Mouse (Mus musculus) heart, embryonic 15.5 days (tissue): Measurements from ENCODE around the gene Tes. TPM values are rescaled to one million over a fixed set of nuclear protein-coding genes. Genes with fewer than 3 reads are reported as not detected.

Experiments
- ATAC-seq: fragments of 200-750 bp; cut with Nextera tagmentation; replicated peaks from 2 replicates; pipeline ENCODE4 v1.8.0; 2017; ENCODE audit warnings: low read depth, moderate TSS enrichment; ENCODE audit not compliant: insufficient number of reproducible peaks, insufficient read depth, low FRiP score
- H3K27ac ChIP-seq: fragments of 300-500 bp; sonication (generic); 2 replicates; pipeline ENCODE4 v1.5.1; 2015; ENCODE audit warnings: mild to moderate bottlenecking, inconsistent platforms
- H3K27me3 ChIP-seq: fragments of 300-500 bp; sonication (generic); 2 replicates; pipeline ENCODE4 v1.6.1; 2015; ENCODE audit warnings: inconsistent platforms
- H3K36me3 ChIP-seq: fragments of 300-500 bp; sonication (generic); 2 replicates; pipeline ENCODE4 v1.6.1; 2015; ENCODE audit warnings: mild to moderate bottlenecking, inconsistent platforms
- H3K4me1 ChIP-seq: fragments of 300-500 bp; sonication (generic); replicated peaks from 2 replicates; pipeline ENCODE4 v1.6.1; 2015; ENCODE audit warnings: inconsistent platforms
- H3K4me2 ChIP-seq: fragments of 300-500 bp; sonication (generic); 2 replicates; pipeline ENCODE4 v1.6.1; 2015; ENCODE audit warnings: inconsistent platforms, mild to moderate bottlenecking, moderate library complexity
- H3K4me3 ChIP-seq: fragments of 300-500 bp; sonication (generic); 2 replicates; pipeline ENCODE4 v1.5.1; 2015; ENCODE audit warnings: mild to moderate bottlenecking, inconsistent platforms
- H3K9ac ChIP-seq: fragments of 300-500 bp; sonication (generic); 2 replicates; pipeline ENCODE4 v1.6.1; 2015; ENCODE audit warnings: mild to moderate bottlenecking, inconsistent platforms
- H3K9me3 ChIP-seq: fragments of 300-500 bp; sonication (generic); replicated peaks from 2 replicates; pipeline ENCODE4 v1.6.1; 2016; ENCODE audit warnings: inconsistent platforms
- WGBS: fragments of 180-500 bp; shearing (Covaris S2); methylation state at CpG from one replicate; pipeline ENCODE4 v1.1.7; 2015; ENCODE audit warnings: mixed read lengths; 5-methylcytosine and 5-hydroxymethylcytosine counted together
- polyA plus RNA-seq: library from polyadenylated mRNA; unstranded; fragments of >200 nt; fragmentation: Nextera tagmentation; extraction: Ambion mirVana; gene quantifications from 2 replicates; pipeline ENCODE4 v1.2.1, GENCODE M21; 2015

Gene Tes
- polyA plus RNA-seq, 1 experiment from 2014 or later, result 10.0 TPM

DNA sequence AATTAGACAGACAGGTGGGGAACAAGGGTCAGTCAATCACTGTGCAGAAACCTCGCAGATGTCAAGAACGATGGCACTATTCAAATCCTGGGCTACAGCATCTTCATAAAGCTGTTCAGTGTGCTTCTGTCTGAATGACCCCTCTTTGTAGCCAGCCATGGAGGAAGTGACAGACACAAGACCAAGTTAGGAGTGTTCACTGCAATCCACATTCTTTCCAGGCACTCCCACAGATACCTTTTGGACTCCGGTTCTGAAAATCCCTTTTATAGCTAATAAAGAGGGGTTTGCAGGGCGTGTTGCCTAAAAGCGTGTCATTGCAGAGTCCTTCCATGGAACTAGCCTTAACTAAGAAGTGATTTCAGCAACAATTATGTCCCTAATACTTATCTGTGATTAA is 14.9 kb downstream of the Tes start:
- Histone ChIP-seq H3K9ac (no peak overlapping the region), H3K4me3 (no peak overlapping the region), H3K27me3 (peaks cover 20% of the 10 kb centered on the region), H3K4me2 (no peak overlapping the region), H3K9me3 (no peaks in the 10 kb centered on the region), H3K36me3 (no peaks in the 10 kb centered on the region), H3K4me1 (peaks cover 3% of the 10 kb centered on the region), H3K27ac (no peak overlapping the region)
- WGBS, result 59% methylated on average over 5 of the region's 5 CpGs
- ATAC-seq, result no peak

DNA sequence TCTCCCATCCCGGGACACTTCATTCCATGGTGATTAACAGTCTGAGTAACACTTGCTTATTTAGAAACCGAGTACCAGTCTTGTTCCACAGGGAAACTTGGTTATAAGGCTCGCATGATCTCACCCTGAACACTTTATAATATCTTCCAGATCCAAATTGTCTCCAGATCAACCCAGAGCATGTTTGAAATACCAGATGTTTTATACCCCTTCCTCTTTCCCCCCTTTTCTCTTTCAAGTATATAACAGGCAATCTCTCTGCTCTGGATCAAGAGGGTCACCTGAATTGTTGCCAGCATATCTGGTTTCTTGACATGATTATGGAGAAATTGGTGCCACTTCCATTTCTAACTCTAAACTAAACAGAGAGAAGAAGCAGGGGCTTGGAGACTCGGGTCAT is 17.3 kb downstream of the Tes start:
- H3K4me3 ChIP-seq, result no peak overlapping the region
- H3K27ac ChIP-seq, result no peak overlapping the region
- no peaks in the 10 kb centered on the region for H3K9me3 ChIP-seq
- peaks cover 3% of the 10 kb centered on the region for H3K4me1 ChIP-seq
- no peaks in the 10 kb centered on the region for H3K36me3 ChIP-seq
- H3K27me3 ChIP-seq, result peaks cover 17% of the 10 kb centered on the region
- WGBS, result 69% methylated on average over 4 of the region's 4 CpGs
- no peak overlapping the region for H3K9ac ChIP-seq
- ATAC-seq, result no peak
- H3K4me2 ChIP-seq, result no peak overlapping the region

DNA sequence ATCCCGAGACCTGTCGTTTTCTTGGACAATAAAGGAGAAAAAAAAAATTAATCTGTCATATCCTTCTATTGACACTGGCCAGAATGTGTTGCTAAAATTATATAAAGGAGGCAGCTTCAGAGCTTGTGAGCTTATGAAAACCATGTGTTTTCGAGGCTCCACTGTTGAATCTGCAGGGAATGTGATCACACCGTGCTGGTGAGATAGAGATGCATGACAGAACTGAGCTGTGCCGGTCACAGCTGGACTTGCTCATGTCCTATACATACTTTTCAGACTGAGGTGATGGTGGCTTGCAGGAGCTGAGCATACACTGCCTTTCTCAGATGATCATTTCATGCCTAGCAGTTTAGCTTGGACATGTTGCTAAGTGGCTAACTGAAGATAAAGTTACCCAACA is 17.9 kb downstream of the Tes start:
- Histone ChIP-seq H3K36me3 (no peaks in the 10 kb centered on the region), H3K9ac (no peak overlapping the region), H3K4me3 (no peak overlapping the region), H3K27me3 (peaks cover 20% of the 10 kb centered on the region), H3K27ac (no peak overlapping the region), H3K4me2 (no peak overlapping the region), H3K9me3 (no peaks in the 10 kb centered on the region), H3K4me1 (peaks cover under 1% of the 10 kb centered on the region; the same call in 1 of the 2 replicates)
- ATAC-seq, result no peak
- 58% methylated on average over 5 of the region's 5 CpGs for WGBS

DNA sequence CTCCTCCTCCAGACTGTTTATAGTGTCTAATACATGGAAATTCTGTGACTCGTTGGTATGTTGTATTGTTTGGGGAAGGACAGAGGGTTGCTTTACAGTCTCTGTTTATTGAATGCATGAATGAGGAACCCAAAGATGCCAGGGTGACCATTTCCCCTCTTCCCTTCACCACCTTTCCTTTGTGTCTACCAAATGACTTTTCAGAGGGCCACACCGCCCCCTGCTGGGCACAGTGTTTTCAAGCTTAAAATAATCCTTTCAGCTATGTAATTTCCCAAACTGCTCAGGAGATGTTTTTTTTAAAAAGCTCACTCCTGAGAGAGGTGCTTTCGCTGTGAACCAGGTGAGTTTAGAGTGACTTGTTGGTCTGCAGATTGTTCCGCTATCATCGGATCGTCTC is 22.5 kb downstream of the Tes start:
- ATAC-seq, result no peak
- Histone ChIP-seq H3K4me2 (no peak overlapping the region), H3K4me1 (no peaks in the 10 kb centered on the region), H3K9me3 (no peaks in the 10 kb centered on the region), H3K27me3 (peaks cover 30% of the 10 kb centered on the region), H3K27ac (no peak overlapping the region), H3K4me3 (no peak overlapping the region), H3K36me3 (no peaks in the 10 kb centered on the region), H3K9ac (no peak overlapping the region)
- WGBS, result 61% methylated on average over 6 of the region's 6 CpGs

DNA sequence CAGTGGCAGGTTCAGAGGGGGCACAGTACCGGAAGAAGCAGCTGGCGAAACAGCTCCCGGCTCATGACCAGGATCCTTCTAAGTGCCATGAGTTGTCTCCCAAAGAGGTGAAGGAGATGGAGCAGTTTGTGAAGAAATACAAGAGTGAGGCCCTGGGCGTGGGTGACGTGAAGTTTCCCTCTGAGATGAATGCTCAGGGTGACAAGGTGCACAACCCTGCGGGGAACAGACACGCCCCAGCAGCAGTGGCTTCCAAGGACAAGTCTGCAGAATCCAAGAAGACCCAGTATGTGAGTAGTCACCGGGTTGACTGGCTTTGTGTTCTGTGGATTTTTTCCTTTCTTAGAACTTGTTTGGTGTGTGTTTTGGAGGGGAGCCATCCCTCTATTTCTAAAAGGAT is 32.4 kb downstream of the Tes start:
- no peaks in the 10 kb centered on the region for H3K4me1 ChIP-seq
- WGBS, result 88% methylated on average over 8 of the region's 8 CpGs
- ATAC-seq, result no peak
- no peaks in the 10 kb centered on the region for H3K36me3 ChIP-seq
- H3K4me2 ChIP-seq, result no peak overlapping the region
- peaks cover 5% of the 10 kb centered on the region; the same call in 1 of the 2 replicates for H3K27me3 ChIP-seq
- H3K4me3 ChIP-seq, result no peak overlapping the region
- no peak overlapping the region for H3K9ac ChIP-seq
- H3K9me3 ChIP-seq, result no peaks in the 10 kb centered on the region
- H3K27ac ChIP-seq, result no peak overlapping the region

DNA sequence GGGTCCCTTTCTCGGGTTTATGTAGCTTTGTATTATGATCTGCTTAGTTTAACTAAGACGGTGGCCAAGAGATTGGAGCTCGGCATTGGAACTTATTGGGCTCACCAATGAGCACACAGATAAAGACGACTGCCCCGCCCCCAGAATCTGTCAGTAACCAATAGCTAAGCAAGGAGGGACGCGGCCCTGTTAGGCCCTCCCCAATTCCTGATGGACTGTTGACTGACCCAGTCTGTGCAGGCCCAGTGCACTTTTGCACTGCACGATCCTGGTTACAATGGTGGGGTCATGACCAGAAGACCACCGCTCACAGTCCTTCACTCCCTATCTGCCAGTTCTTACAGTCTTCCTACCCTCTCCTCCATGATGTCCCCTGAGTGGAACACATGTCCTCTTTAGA is 33.6 kb downstream of the Tes start:
- 84% methylated on average over 9 of the region's 9 CpGs for WGBS
- H3K27ac ChIP-seq, result no peak overlapping the region
- no peak overlapping the region for H3K4me3 ChIP-seq
- no peak; the same call in 1 of the 2 replicates for ATAC-seq
- H3K9me3 ChIP-seq, result no peaks in the 10 kb centered on the region
- H3K4me2 ChIP-seq, result no peak overlapping the region
- H3K27me3 ChIP-seq, result peaks cover 5% of the 10 kb centered on the region; the same call in 1 of the 2 replicates
- no peaks in the 10 kb centered on the region for H3K4me1 ChIP-seq
- H3K36me3 ChIP-seq, result no peaks in the 10 kb centered on the region
- no peak overlapping the region for H3K9ac ChIP-seq

DNA sequence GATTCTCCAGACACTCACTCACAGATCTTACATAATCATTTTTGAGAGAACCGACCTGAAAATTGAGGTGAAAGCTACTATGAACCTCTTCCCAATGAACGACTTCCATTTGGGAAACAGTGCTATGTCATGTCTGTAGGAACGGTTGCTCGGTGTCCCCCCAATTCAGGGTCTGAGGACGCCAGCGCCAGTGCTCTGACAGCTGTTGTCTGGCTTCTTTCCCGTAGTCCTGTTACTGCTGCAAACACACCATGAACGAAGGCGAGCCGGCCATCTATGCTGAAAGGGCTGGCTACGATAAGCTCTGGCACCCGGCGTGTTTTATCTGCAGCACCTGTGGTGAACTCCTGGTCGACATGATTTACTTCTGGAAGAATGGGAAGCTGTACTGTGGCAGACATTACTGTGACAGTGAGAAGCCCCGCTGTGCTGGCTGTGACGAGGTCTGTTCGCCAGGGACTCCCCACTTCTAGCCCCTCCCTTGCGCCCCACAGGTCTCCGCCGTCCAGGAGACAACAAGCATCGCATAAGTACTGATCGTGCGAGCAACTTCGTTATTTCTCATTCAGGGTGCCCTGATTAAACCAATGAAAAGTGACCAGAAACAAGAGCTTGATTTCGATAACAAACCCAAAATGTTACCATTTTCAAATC is 34.7 kb downstream of the Tes start:
- H3K9me3 ChIP-seq, result no peaks in the 10 kb centered on the region
- ATAC-seq, result no peak
- H3K27me3 ChIP-seq, result peaks cover 8% of the 10 kb centered on the region; the same call in 1 of the 2 replicates
- no peaks in the 10 kb centered on the region for H3K36me3 ChIP-seq
- WGBS, result 78% methylated on average over 25 of the region's 25 CpGs
- no peak overlapping the region for H3K9ac ChIP-seq
- H3K4me1 ChIP-seq, result no peaks in the 10 kb centered on the region
- H3K4me2 ChIP-seq, result no peak overlapping the region
- H3K4me3 ChIP-seq, result no peak overlapping the region
- H3K27ac ChIP-seq, result no peak overlapping the region

DNA sequence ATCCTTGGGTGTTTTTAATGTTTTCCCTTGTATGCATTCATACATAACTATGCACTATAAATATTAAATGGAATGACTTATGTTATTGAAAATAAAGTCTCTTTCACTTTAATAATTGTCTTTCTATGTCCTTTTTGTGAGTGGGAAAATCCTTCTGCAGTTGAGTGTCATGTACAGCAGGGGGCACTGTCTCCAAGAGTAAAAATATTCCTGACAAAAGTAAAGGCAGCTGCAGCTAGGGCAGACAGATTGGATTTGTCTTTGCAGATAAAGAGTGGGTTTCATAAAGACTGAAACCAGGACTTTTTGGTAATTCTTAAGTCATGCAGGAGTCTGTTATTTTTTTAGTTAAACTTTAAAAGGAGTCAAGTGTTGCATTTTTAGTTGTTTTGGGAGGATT is 40.8 kb downstream of the Tes start:
- Histone ChIP-seq H3K9me3 (no peaks in the 10 kb centered on the region), H3K36me3 (no peaks in the 10 kb centered on the region), H3K4me3 (no peak overlapping the region), H3K27me3 (peaks cover 5% of the 10 kb centered on the region; the same call in 1 of the 2 replicates), H3K27ac (no peak overlapping the region), H3K4me1 (no peaks in the 10 kb centered on the region), H3K4me2 (no peak overlapping the region), H3K9ac (no peak overlapping the region)
- no peak for ATAC-seq

DNA sequence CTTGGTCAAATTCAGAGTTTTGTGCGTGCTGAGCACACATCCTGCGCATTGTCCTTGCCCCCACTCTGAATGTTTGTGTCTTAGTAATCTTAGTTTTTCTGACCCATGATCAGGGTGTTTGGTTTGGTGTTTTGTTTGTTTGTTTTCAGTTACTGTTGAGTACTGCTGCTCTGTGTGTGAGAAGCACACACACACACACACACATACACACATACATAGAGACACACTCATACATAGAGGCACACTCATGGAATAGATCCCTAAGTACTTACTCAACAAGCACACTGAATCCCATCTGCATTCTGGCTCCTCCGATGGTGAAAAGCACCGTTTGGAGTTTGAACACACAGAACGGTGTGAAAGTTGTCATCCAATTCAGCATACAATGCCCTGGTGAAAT is 41.5 kb downstream of the Tes start:
- Histone ChIP-seq H3K4me2 (no peak overlapping the region), H3K9me3 (no peaks in the 10 kb centered on the region), H3K27ac (no peak overlapping the region), H3K36me3 (no peaks in the 10 kb centered on the region), H3K9ac (no peak overlapping the region), H3K27me3 (peaks cover 2% of the 10 kb centered on the region; the same call in 1 of the 2 replicates), H3K4me1 (no peaks in the 10 kb centered on the region), H3K4me3 (no peak overlapping the region)
- WGBS, result 87% methylated on average over 5 of the region's 5 CpGs
- no peak for ATAC-seq

DNA sequence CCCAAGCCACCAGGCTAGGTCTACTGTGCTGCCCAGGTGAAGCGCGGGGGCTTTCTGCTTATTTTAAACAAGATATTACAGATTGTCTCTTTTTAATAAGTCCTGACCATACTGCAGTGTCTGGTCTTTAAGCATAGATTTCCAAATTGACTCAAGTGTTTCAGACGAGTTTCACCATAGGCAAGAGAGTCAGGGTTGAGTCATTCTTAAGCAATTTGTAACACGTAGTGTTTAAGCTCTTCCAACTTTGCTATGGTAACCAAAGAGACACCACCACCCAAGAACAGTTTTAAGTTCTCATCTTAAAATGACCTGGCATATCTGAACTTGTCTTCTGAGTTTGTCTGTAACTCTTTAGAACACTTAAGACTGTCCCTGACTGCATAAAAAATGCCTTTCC is 44.3 kb downstream of the Tes start:
- no peaks in the 10 kb centered on the region for H3K9me3 ChIP-seq
- 72% methylated on average over 4 of the region's 4 CpGs for WGBS

DNA sequence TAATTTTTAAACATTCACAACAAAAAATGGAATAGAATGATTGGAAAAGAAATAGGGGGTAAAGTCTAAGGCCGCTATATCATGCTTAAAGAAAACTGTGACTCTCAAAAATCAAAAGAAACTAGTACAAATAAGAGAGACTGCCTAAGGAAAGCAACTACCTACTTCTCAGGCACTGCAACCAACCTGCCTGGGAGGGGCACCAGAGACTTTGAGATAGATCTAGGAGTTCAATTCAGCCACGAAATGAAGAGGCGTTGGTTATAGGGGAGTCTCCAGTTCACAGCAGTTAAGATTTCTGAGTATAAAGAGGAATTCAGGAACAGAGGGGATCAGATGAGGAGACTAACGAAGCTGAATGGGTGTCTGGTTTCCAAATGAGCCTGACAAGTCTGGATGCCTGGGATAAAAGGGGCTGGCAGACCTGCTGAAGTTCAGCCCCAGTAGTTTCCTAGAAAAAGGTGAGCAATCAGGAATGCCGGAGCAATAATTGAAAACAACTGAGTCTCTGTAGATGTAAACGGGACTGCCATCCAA is 45.7 kb downstream of the Tes start:
- Histone ChIP-seq H3K9ac (no peak overlapping the region), H3K4me2 (no peak overlapping the region), H3K36me3 (no peaks in the 10 kb centered on the region), H3K27ac (no peak overlapping the region), H3K4me3 (no peak overlapping the region), H3K9me3 (no peaks in the 10 kb centered on the region), H3K4me1 (peaks cover 3% of the 10 kb centered on the region; the same call in 1 of the 2 replicates), H3K27me3 (no peaks in the 10 kb centered on the region)
- WGBS, result 56% methylated on average over 6 of the region's 6 CpGs
- ATAC-seq, result no peak

More for the DNA sequence above, 44.3 kb downstream of the Tes start:
- ATAC-seq, result no peak
- Histone ChIP-seq H3K4me1 (no peaks in the 10 kb centered on the region), H3K4me3 (no peak overlapping the region), H3K27me3 (no peaks in the 10 kb centered on the region), H3K4me2 (no peak overlapping the region), H3K27ac (no peak overlapping the region), H3K36me3 (no peaks in the 10 kb centered on the region), H3K9ac (no peak overlapping the region)

DNA sequence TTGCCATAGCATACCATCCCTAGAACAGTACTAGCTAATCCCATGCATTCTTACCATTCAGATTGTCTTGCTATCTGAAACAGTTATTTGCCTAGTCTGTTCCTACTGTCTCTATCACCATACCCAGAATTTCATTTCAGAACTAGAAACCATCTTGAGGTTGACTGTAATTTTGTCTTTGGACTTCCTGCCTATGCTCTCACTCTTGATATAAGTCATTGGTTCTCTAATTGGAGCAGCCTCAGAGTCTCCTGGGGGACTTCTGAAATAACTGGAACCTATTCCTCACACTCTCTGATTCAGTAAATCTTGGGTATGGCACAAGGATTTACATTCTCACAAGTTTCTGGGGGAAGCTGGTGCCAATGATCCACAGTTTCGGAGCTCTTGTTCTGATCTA is 47.1 kb downstream of the Tes start:
- Histone ChIP-seq H3K36me3 (no peaks in the 10 kb centered on the region), H3K4me2 (no peak overlapping the region), H3K4me1 (peaks cover 8% of the 10 kb centered on the region; the same call in 1 of the 2 replicates), H3K4me3 (no peak overlapping the region), H3K27ac (no peak overlapping the region), H3K27me3 (no peaks in the 10 kb centered on the region), H3K9ac (no peak overlapping the region), H3K9me3 (no peaks in the 10 kb centered on the region)
- WGBS, result 80% methylated on average over 1 of the region's 1 CpGs
- ATAC-seq, result no peak
